Mouse (Mus musculus): ENCODE data around the gene Prr14.
"Not testable (repeated sequence)": the region's sequence is repeated elsewhere in the genome, so short reads cannot be mapped to it uniquely, and the experiment has no call there.

The Prr14 gene

GRCm38 (mm10) chr7:127472060-127472459, 12.6 kb downstream of the Prr14 start:
- DNase-seq = peak; percentile 33

GRCm38 (mm10) chr7:127473705-127474104, 14.3 kb downstream of the Prr14 start:
- peak; percentile 40 for DNase-seq

- peak; percentile 47 for DNase-seq
These were observed 15.1 kb downstream of the Prr14 start for GRCm38 (mm10) chr7:127474378-127475070.

GRCm38 (mm10) chr7:127475186-127475740, 15.9 kb downstream of the Prr14 start:
- no peak for DNase-seq

GRCm38 (mm10) chr7:127476336-127476735, 16.9 kb downstream of the Prr14 start:
- no peak for DNase-seq

- no peak for DNase-seq
These were observed 17.4 kb downstream of the Prr14 start for GRCm38 (mm10) chr7:127476855-127477254.

GRCm38 (mm10) chr7:127477687-127478634, 18.6 kb downstream of the Prr14 start:
- peak; percentile 100 for DNase-seq

GRCm38 (mm10) chr7:127478635-127479317, 19.4 kb downstream of the Prr14 start, which contains the start of gene Fbrs:
TSS of gene Fbrs (plus strand) at chr7:127479199.
- peak; percentile 99 for DNase-seq

GRCm38 (mm10) chr7:127479318-127480225, 20.2 kb downstream of the Prr14 start:
- DNase-seq = peak; percentile 19

- DNase-seq = no peak
These were observed 20.9 kb downstream of the Prr14 start for GRCm38 (mm10) chr7:127480321-127480720.

- no peak for DNase-seq
These were observed 26.0 kb downstream of the Prr14 start for GRCm38 (mm10) chr7:127485416-127485815.

GRCm38 (mm10) chr7:127488364-127488763, 29.0 kb downstream of the Prr14 start:
- DNase-seq = not testable (repeated sequence)

GRCm38 (mm10) chr7:127489982-127490381, 30.6 kb downstream of the Prr14 start:
- DNase-seq = no peak

- no peak for DNase-seq
These were observed 32.4 kb downstream of the Prr14 start for GRCm38 (mm10) chr7:127491846-127492245.

- no peak for DNase-seq
These were observed 35.2 kb downstream of the Prr14 start for GRCm38 (mm10) chr7:127494648-127495047.

GRCm38 (mm10) chr7:127497382-127497781, 38.0 kb downstream of the Prr14 start:
- no peak for DNase-seq

GRCm38 (mm10) chr7:127498407-127498806, 39.0 kb downstream of the Prr14 start:
- DNase-seq = peak; percentile 59

GRCm38 (mm10) chr7:127508291-127508690, 48.9 kb downstream of the Prr14 start:
- no peak for DNase-seq

- DNase-seq = not testable (repeated sequence)
These were observed 50.4 kb downstream of the Prr14 start for GRCm38 (mm10) chr7:127509830-127510229.

- peak; percentile 23 for DNase-seq
These were observed 51.8 kb downstream of the Prr14 start for GRCm38 (mm10) chr7:127511241-127511640.

GRCm38 (mm10) chr7:127511808-127512230, 52.4 kb downstream of the Prr14 start, which contains the start of gene Srcap:
TSS of gene Srcap (plus strand) at chr7:127511983.
- peak; percentile 99 for DNase-seq

All from retina, postnatal 1 day (tissue).